Comparison of ENCODE assay signal across 8 mouse cellular contexts in the genomic region with DNA sequence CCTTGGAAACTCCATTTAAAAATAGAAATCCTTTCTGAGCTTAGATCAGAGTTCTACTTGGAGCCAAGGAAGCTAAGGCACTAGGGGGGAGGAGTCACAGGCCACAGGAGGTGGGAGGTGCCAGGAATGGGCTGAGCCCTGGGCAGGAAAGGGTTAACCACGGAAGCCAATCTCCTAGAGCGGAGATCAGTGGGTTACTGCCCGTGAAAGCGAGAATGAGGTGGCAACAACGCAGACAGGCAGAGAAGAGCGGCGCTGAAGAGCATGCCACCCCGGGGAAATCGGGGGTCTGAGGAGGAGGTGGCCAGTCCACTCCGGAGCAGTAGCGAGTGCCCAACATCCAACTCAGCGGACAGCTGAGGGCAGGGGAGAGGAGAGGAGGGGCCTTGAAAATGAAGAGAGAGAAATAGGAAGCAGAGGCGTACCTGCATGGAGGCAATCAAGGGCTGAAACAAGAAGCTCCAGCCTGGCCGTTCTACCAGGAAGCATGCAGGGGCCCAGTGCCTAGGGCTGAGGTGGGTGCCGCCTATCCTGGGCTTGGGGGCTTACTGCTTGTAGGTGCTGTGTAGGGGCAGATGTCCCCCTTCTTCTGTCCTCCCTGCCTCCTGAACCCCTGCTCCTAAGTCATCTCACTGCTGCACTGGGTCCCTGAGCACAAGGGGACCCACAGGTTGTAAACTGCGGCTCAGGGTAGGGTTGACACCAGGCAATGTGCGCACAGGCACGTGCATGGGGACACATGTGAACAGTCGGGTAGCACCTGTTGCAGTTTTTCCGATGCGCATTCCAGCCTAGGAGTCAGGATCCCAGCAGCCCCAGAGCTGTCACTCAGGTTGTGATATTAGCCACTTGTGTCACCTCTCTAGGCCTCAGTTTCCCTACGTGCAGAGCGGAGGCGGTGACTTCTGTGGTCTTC. TPM values are rescaled to one million over a fixed set of nuclear protein-coding genes. Genes with fewer than 3 reads are reported as not detected.
DNase-seq lines count a peak whose midpoint lies in the region; ATAC-seq and TF ChIP-seq lines count a peak whose summit lies in the region.

No protein-coding gene starts in this region.

- peak; percentile 41 for DNase-seq in lung, postnatal 0 days (ENCODE audit: low spot score)
- no peak for DNase-seq in lung, adult 2 months
- no peak for DNase-seq in cerebellum, adult 11-12 months
- no peak for DNase-seq in cerebellum, adult 11 months
- DNase-seq in urinary bladder, postnatal 10 days (ENCODE audit: low spot score) = no peak

- peak overlapping the region; percentile 43; the same call in 1 of the 2 replicates for H3K4me2 ChIP-seq in lung, postnatal 0 days (replicated peaks; ENCODE audit: low read depth, low read length)
- peak overlapping the region; percentile 50 for H3K4me2 ChIP-seq in embryonic facial prominence, embryonic 15.5 days (replicated peaks)
- H3K4me2 ChIP-seq in kidney, embryonic 16.5 days (replicated peaks; ENCODE audit: low read depth, low read length) = peak overlapping the region; percentile 47
- peak overlapping the region; percentile 16 for H3K4me2 ChIP-seq in myocyte (ENCODE audit: low read depth)

- H3K79me2 ChIP-seq in myocyte (ENCODE audit: control insufficient read depth, insufficient read depth) = no peaks in the 10 kb centered on the region

- no peaks in the 10 kb centered on the region for H3K9me3 ChIP-seq in lung, postnatal 0 days (ENCODE audit: low read length)
- no peaks in the 10 kb centered on the region for H3K9me3 ChIP-seq in embryonic facial prominence, embryonic 15.5 days (replicated peaks)
- no peaks in the 10 kb centered on the region for H3K9me3 ChIP-seq in kidney, embryonic 16.5 days (ENCODE audit: low read length)

- H3K36me3 ChIP-seq in lung, postnatal 0 days (ENCODE audit: insufficient read depth, low read length) = no peaks in the 10 kb centered on the region
- H3K36me3 ChIP-seq in embryonic facial prominence, embryonic 15.5 days = peaks cover 17% of the 10 kb centered on the region
- peaks cover 11% of the 10 kb centered on the region; the same call in 1 of the 2 replicates for H3K36me3 ChIP-seq in kidney, embryonic 16.5 days (ENCODE audit: insufficient read depth, low read length)
- H3K36me3 ChIP-seq in myocyte (ENCODE audit: control insufficient read depth, insufficient read depth) = no peaks in the 10 kb centered on the region

- H3K4me1 ChIP-seq in lung, postnatal 0 days (ENCODE audit: insufficient read depth, low read depth, low read length) = peaks cover 5% of the 10 kb centered on the region; the same call in 1 of the 2 replicates
- no peaks in the 10 kb centered on the region for H3K4me1 ChIP-seq in lung, adult 2 months (ENCODE audit: control insufficient read depth, insufficient read depth, low read length)
- H3K4me1 ChIP-seq in embryonic facial prominence, embryonic 15.5 days = peaks cover 44% of the 10 kb centered on the region
- peaks cover 24% of the 10 kb centered on the region for H3K4me1 ChIP-seq in kidney, embryonic 16.5 days (ENCODE audit: insufficient read depth, low read length)

- no peak for TF ChIP-seq EP300 in lung, postnatal 0 days (IDR thresholded peaks at IDR 0.05)

- WGBS in lung, postnatal 0 days = 20% methylated on average over 23 of the region's 24 CpGs
- WGBS in lung, adult 2 months = 18% methylated on average over 24 of the region's 24 CpGs
- 18% methylated on average over 24 of the region's 24 CpGs for WGBS in embryonic facial prominence, embryonic 15.5 days
- WGBS in kidney, embryonic 16.5 days = 15% methylated on average over 24 of the region's 24 CpGs

- peaks cover 29% of the 10 kb centered on the region for H3K27me3 ChIP-seq in lung, postnatal 0 days (replicated peaks; ENCODE audit: insufficient read depth, low read length)
- peaks cover 46% of the 10 kb centered on the region for H3K27me3 ChIP-seq in embryonic facial prominence, embryonic 15.5 days
- peaks cover 27% of the 10 kb centered on the region for H3K27me3 ChIP-seq in kidney, embryonic 16.5 days (ENCODE audit: insufficient read depth, low read length)
- peaks cover 32% of the 10 kb centered on the region for H3K27me3 ChIP-seq in myocyte (ENCODE audit: control insufficient read depth, insufficient read depth, insufficient read length)

- TF ChIP-seq POLR2A in lung, adult 2 months (IDR thresholded peaks at IDR 0.05; ENCODE audit: borderline replicate concordance, extremely low read depth, low read depth, low read length) = no peak
- no peak for TF ChIP-seq POLR2A in myocyte (IDR thresholded peaks at IDR 0.05; ENCODE audit: insufficient read length, low read depth)

- no peak for TF ChIP-seq CTCF in lung, postnatal 0 days (IDR thresholded peaks at IDR 0.05)
- TF ChIP-seq CTCF in lung, adult 2 months (IDR thresholded peaks at IDR 0.05; ENCODE audit: insufficient read depth, low read length) = no peak

- ATAC-seq in lung, postnatal 0 days = no peak
- no peak for ATAC-seq in embryonic facial prominence, embryonic 15.5 days (ENCODE audit: insufficient number of reproducible peaks, low FRiP score, low TSS enrichment, low read depth)
- peak; percentile 10; the same call in 1 of the 2 replicates for ATAC-seq in kidney, embryonic 16.5 days (ENCODE audit: low FRiP score, low TSS enrichment)

- H3K9ac ChIP-seq in lung, postnatal 0 days (replicated peaks; ENCODE audit: low read depth) = no peak overlapping the region
- no peak overlapping the region for H3K9ac ChIP-seq in embryonic facial prominence, embryonic 15.5 days
- no peak overlapping the region for H3K9ac ChIP-seq in kidney, embryonic 16.5 days (replicated peaks; ENCODE audit: low read length)

- peak overlapping the region; percentile 5; the same call in 1 of the 2 replicates for H3K4me3 ChIP-seq in lung, postnatal 0 days (ENCODE audit: low read depth, low read length)
- H3K4me3 ChIP-seq in lung, adult 2 months (replicated peaks; ENCODE audit: extremely low read depth, low read depth, low read length) = no peak overlapping the region
- peak overlapping the region; percentile 30 for H3K4me3 ChIP-seq in embryonic facial prominence, embryonic 15.5 days (replicated peaks)
- H3K4me3 ChIP-seq in kidney, embryonic 16.5 days (ENCODE audit: low read length) = peak overlapping the region; percentile 29
- no peak overlapping the region for H3K4me3 ChIP-seq in myocyte

- no peak overlapping the region for H3ac ChIP-seq in myocyte (ENCODE audit: control insufficient read depth, insufficient read length)

- no peak overlapping the region for H3K27ac ChIP-seq in lung, postnatal 0 days (ENCODE audit: low read length)
- H3K27ac ChIP-seq in embryonic facial prominence, embryonic 15.5 days (replicated peaks) = no peak overlapping the region
- H3K27ac ChIP-seq in kidney, embryonic 16.5 days (ENCODE audit: low read length) = no peak overlapping the region

TF ChIP-seq in myocyte, 11 proteins besides CTCF, POLR2A, EP300 and RAD21:
- peak in 2 of 3 experiments; percentile 64 to 66 for TF ChIP-seq MYOD1 (IDR thresholded peaks at IDR 0.05; ENCODE audit: control insufficient read depth in 1 of 3, insufficient read length in 2 of 3, low read depth in 2 of 3)
- TF ChIP-seq TCF12 (IDR thresholded peaks at IDR 0.05; ENCODE audit: insufficient read depth, poor library complexity, severe bottlenecking) = no peak
- TF ChIP-seq MAX (IDR thresholded peaks at IDR 0.05; ENCODE audit: low read depth) = no peak
- TF ChIP-seq POLR2AphosphoS2 (IDR thresholded peaks at IDR 0.05; ENCODE audit: insufficient read length, low read depth) = no peak
- TF ChIP-seq TCF3 (IDR thresholded peaks at IDR 0.05; ENCODE audit: insufficient read length, low read depth) = no peak
- TF ChIP-seq CEBPB (IDR thresholded peaks at IDR 0.05; ENCODE audit: insufficient read depth, poor library complexity, severe bottlenecking) = no peak
- no peak for TF ChIP-seq SRF (IDR thresholded peaks at IDR 0.05; ENCODE audit: control insufficient read depth, insufficient read length, low read depth)
- peak in 1 of 3 experiments; percentile 46 for TF ChIP-seq MYOG (IDR thresholded peaks at IDR 0.05; ENCODE audit: control insufficient read depth in 1 of 3, insufficient read depth in 1 of 3, insufficient read length in 2 of 3, low read depth in 2 of 3)
- no peak for TF ChIP-seq REST (IDR thresholded peaks at IDR 0.05; ENCODE audit: insufficient read depth, insufficient read length)
- no peak for TF ChIP-seq USF1 (IDR thresholded peaks at IDR 0.05; ENCODE audit: low read depth)
- no peak for TF ChIP-seq E2F4 (IDR thresholded peaks at IDR 0.05; ENCODE audit: insufficient read depth)
TF ChIP-seq in myocyte: peak in this region for 2.

RNA-seq across cellular contexts. Expression of a gene that starts 0.9 kb away (rescaled TPM):
- polyA plus RNA-seq in lung, postnatal 0 days (2015; fragmentation: Nextera tagmentation; extraction: Ambion mirVana) = 0.12 and 0.14 TPM in 2 replicates
- 1.3 and 1.8 TPM in 2 replicates for polyA plus RNA-seq in lung, adult 2 months (2012; rRNA removed)
- 0.14 and 0.37 TPM in 2 replicates for polyA plus RNA-seq in embryonic facial prominence, embryonic 15.5 days (2015; fragmentation: Nextera tagmentation; extraction: Ambion mirVana)
- not detected in 2 replicates for polyA plus RNA-seq in kidney, embryonic 16.5 days (2015; fragmentation: Nextera tagmentation; extraction: Ambion mirVana)
- 0.44 TPM for polyA plus RNA-seq in myocyte (2012; fragmentation: generic; extraction: Trizol)

RNA-seq across cellular contexts. Expression of a gene that starts 12.5 kb away (rescaled TPM):
- polyA plus RNA-seq in lung, postnatal 0 days (2015; fragmentation: Nextera tagmentation; extraction: Ambion mirVana) = 263 and 311 TPM in 2 replicates
- polyA plus RNA-seq in lung, adult 2 months (2012; rRNA removed) = 92.0 and 112 TPM in 2 replicates
- polyA plus RNA-seq in embryonic facial prominence, embryonic 15.5 days (2015; fragmentation: Nextera tagmentation; extraction: Ambion mirVana) = 553 and 582 TPM in 2 replicates
- 521 and 528 TPM in 2 replicates for polyA plus RNA-seq in kidney, embryonic 16.5 days (2015; fragmentation: Nextera tagmentation; extraction: Ambion mirVana)
- 423 TPM for polyA plus RNA-seq in myocyte (2012; fragmentation: generic; extraction: Trizol)

RNA-seq across cellular contexts. Expression of a gene that starts 21.9 kb away (rescaled TPM):
- polyA plus RNA-seq in lung, postnatal 0 days (2015; fragmentation: Nextera tagmentation; extraction: Ambion mirVana) = 45.4 and 48.4 TPM in 2 replicates
- 60.7 and 67.3 TPM in 2 replicates for polyA plus RNA-seq in lung, adult 2 months (2012; rRNA removed)
- 58.7 and 71.7 TPM in 2 replicates for polyA plus RNA-seq in embryonic facial prominence, embryonic 15.5 days (2015; fragmentation: Nextera tagmentation; extraction: Ambion mirVana)
- 51.7 and 52.5 TPM in 2 replicates for polyA plus RNA-seq in kidney, embryonic 16.5 days (2015; fragmentation: Nextera tagmentation; extraction: Ambion mirVana)
- polyA plus RNA-seq in myocyte (2012; fragmentation: generic; extraction: Trizol) = 36.1 TPM

RNA-seq across cellular contexts. Expression of a gene that starts 34.2 kb away (rescaled TPM):
- polyA plus RNA-seq in lung, postnatal 0 days (2015; fragmentation: Nextera tagmentation; extraction: Ambion mirVana) = 99.3 and 101 TPM in 2 replicates
- 81.2 and 105 TPM in 2 replicates for polyA plus RNA-seq in lung, adult 2 months (2012; rRNA removed)
- polyA plus RNA-seq in embryonic facial prominence, embryonic 15.5 days (2015; fragmentation: Nextera tagmentation; extraction: Ambion mirVana) = 197 and 205 TPM in 2 replicates
- polyA plus RNA-seq in kidney, embryonic 16.5 days (2015; fragmentation: Nextera tagmentation; extraction: Ambion mirVana) = 254 and 260 TPM in 2 replicates
- 315 TPM for polyA plus RNA-seq in myocyte (2012; fragmentation: generic; extraction: Trizol)

Comparison
In these comparisons a context has a peak if more than half of its experiments do, and no peak if none do; other contexts are left out.
1. H3K4me3 ChIP-seq: peak in lung, postnatal 0 days (single experiment), embryonic facial prominence, embryonic 15.5 days (single experiment) and kidney, embryonic 16.5 days (single experiment); none in lung, adult 2 months (single experiment) and myocyte (single experiment).
2. Peak in every context shown above with its lines, with median percentiles within 50 percentile points of each other: H3K4me2 ChIP-seq.